ENCODE assay signal across 20 mouse cellular contexts in genomic region chr6:24635814-24636213, GRCm38 (mm10). TPM values are rescaled to one million over a fixed set of nuclear protein-coding genes. Genes with fewer than 3 reads are reported as not detected.
DNase-seq lines count a peak whose midpoint lies in the region; ATAC-seq and TF ChIP-seq lines count a peak whose summit lies in the region.
"Had no signal": no experiment of that assay in that cellular context is flagged by ENCODE, and none has a peak within 500 bp of the region (broad histone marks: within the 10 kb centered on the region; RNA-seq: fewer than 3 reads in every experiment).

No protein-coding gene starts in this region.

- no peak for TF ChIP-seq EP300 in heart, adult 2 months (IDR thresholded peaks at IDR 0.05; ENCODE audit: insufficient read depth, low read depth, low read length)
- TF ChIP-seq EP300 in stomach, postnatal 0 days (optimal IDR thresholded peaks at IDR 0.05): no peak

- no peak overlapping the region for H3K27ac ChIP-seq in heart, adult 2 months
- no peak overlapping the region for H3K27ac ChIP-seq in layer of hippocampus, adult 2 months
- no peak overlapping the region for H3K27ac ChIP-seq in midbrain, postnatal 0 days (ENCODE audit: low read depth, low read length)
- no peak overlapping the region for H3K27ac ChIP-seq in midbrain, embryonic 15.5 days
- no peak overlapping the region for H3K27ac ChIP-seq in stomach, postnatal 0 days (replicated peaks)
- H3K27ac ChIP-seq: embryonic facial prominence, embryonic 10.5 days; macrophage had no signal

- H3K9me3 ChIP-seq in midbrain, postnatal 0 days (ENCODE audit: low read length): no peaks in the 10 kb centered on the region
- H3K9me3 ChIP-seq in midbrain, embryonic 15.5 days: no peaks in the 10 kb centered on the region
- H3K9me3 ChIP-seq in stomach, postnatal 0 days (ENCODE audit: control insufficient read depth, low read length): no peaks in the 10 kb centered on the region
- H3K9me3 ChIP-seq: embryonic facial prominence, embryonic 10.5 days had no signal

- no peak overlapping the region for H3K9ac ChIP-seq in heart, adult 2 months (ENCODE audit: low read depth, low read length)
- no peak overlapping the region for H3K9ac ChIP-seq in midbrain, postnatal 0 days (replicated peaks; ENCODE audit: low read length, poor library complexity, severe bottlenecking)
- H3K9ac ChIP-seq in midbrain, embryonic 15.5 days: no peak overlapping the region
- no peak overlapping the region for H3K9ac ChIP-seq in stomach, postnatal 0 days (ENCODE audit: low read length)

- no peak overlapping the region for H3K4me2 ChIP-seq in midbrain, postnatal 0 days (ENCODE audit: low read depth, low read length, poor library complexity, severe bottlenecking)
- H3K4me2 ChIP-seq in midbrain, embryonic 15.5 days: no peak overlapping the region
- H3K4me2 ChIP-seq in stomach, postnatal 0 days (replicated peaks; ENCODE audit: low read depth): no peak overlapping the region

- no peaks in the 10 kb centered on the region for H3K27me3 ChIP-seq in heart, adult 2 months (ENCODE audit: control insufficient read depth, insufficient read depth, low read length)
- H3K27me3 ChIP-seq in midbrain, postnatal 0 days (ENCODE audit: insufficient read depth, low read length): no peaks in the 10 kb centered on the region
- no peaks in the 10 kb centered on the region for H3K27me3 ChIP-seq in midbrain, embryonic 15.5 days (replicated peaks)
- no peaks in the 10 kb centered on the region for H3K27me3 ChIP-seq in stomach, postnatal 0 days (ENCODE audit: control insufficient read depth, insufficient read depth, low read length)

- 69% methylated on average over 2 of the region's 2 CpGs for WGBS in heart, adult 2 months
- 86% methylated on average over 2 of the region's 2 CpGs for WGBS in midbrain, postnatal 0 days
- 92% methylated on average over 2 of the region's 2 CpGs for WGBS in midbrain, embryonic 15.5 days
- 70% methylated on average over 2 of the region's 2 CpGs for WGBS in stomach, postnatal 0 days

- no peak for TF ChIP-seq POLR2A in heart, adult 2 months (IDR thresholded peaks at IDR 0.05; ENCODE audit: insufficient read depth, low read depth, low read length)

- H3K4me1 ChIP-seq in heart, adult 2 months (ENCODE audit: control insufficient read depth, insufficient read depth, low read length): peaks cover 9% of the 10 kb centered on the region
- no peaks in the 10 kb centered on the region for H3K4me1 ChIP-seq in midbrain, postnatal 0 days (ENCODE audit: insufficient read depth, low read length)
- H3K4me1 ChIP-seq in midbrain, embryonic 15.5 days: no peaks in the 10 kb centered on the region
- H3K4me1 ChIP-seq in stomach, postnatal 0 days (replicated peaks; ENCODE audit: control insufficient read depth, insufficient read depth): no peaks in the 10 kb centered on the region
- H3K4me1 ChIP-seq: embryonic facial prominence, embryonic 10.5 days had no signal

- H3K36me3 ChIP-seq in heart, adult 2 months (ENCODE audit: control insufficient read depth, insufficient read depth, low read length): peaks cover 7% of the 10 kb centered on the region
- H3K36me3 ChIP-seq in midbrain, postnatal 0 days (ENCODE audit: insufficient read depth, low read length): no peaks in the 10 kb centered on the region
- no peaks in the 10 kb centered on the region for H3K36me3 ChIP-seq in midbrain, embryonic 15.5 days (replicated peaks)
- H3K36me3 ChIP-seq in stomach, postnatal 0 days (ENCODE audit: control insufficient read depth, insufficient read depth, low read length): peaks cover 8% of the 10 kb centered on the region; the same call in 1 of the 2 replicates

- H3K4me3 ChIP-seq in heart, adult 2 months: no peak overlapping the region
- H3K4me3 ChIP-seq in layer of hippocampus, adult 2 months: no peak overlapping the region
- no peak overlapping the region for H3K4me3 ChIP-seq in midbrain, postnatal 0 days (ENCODE audit: low read depth, low read length)
- H3K4me3 ChIP-seq in midbrain, embryonic 15.5 days: no peak overlapping the region
- no peak overlapping the region for H3K4me3 ChIP-seq in stomach, postnatal 0 days (ENCODE audit: low read depth, low read length)
- H3K4me3 ChIP-seq: embryonic facial prominence, embryonic 10.5 days; erythroblast, embryonic 14.5 days had no signal

- no peak for DNase-seq in heart, adult 2 months
- DNase-seq in heart, postnatal 25 days (ENCODE audit: low spot score): no peak
- DNase-seq in layer of hippocampus, adult 2 months (ENCODE audit: low spot score in 2 of 2): no peak
- DNase-seq in layer of hippocampus, postnatal 36 days: no peak
- DNase-seq in midbrain, postnatal 0 days (ENCODE audit: low spot score): peak; percentile 16
- DNase-seq in stomach, postnatal 0 days (ENCODE audit: low spot score): no peak
- DNase-seq in yolk sac, embryonic 10.5 days (ENCODE audit: low spot score): no peak
- DNase-seq: cerebellum, adult 11-12 months; cerebellum, postnatal 36 days; heart, postnatal 14 days; midbrain, embryonic 14.5 days; thymus, postnatal 4 days had no signal

- intact Hi-C loops in heart, adult 2 months (cut with DNase I): no loop called here
- intact Hi-C loops in heart, postnatal 25 days (cut with DNase I): no loop called here

- peaks cover 4% of the 10 kb centered on the region for H3K79me2 ChIP-seq in heart, adult 2 months (replicated peaks; ENCODE audit: control insufficient read depth, insufficient read depth, low read length)

- TF ChIP-seq CTCF in heart, adult 2 months (IDR thresholded peaks at IDR 0.05): peak; percentile 51
- peak; percentile 61 for TF ChIP-seq CTCF in layer of hippocampus, adult 2 months (conservative IDR thresholded peaks at IDR 0.05)
- peak; percentile 25; the same call in 1 of the 2 replicates for TF ChIP-seq CTCF in midbrain, postnatal 0 days (IDR thresholded peaks at IDR 0.05)
- peak; percentile 55 for TF ChIP-seq CTCF in stomach, postnatal 0 days (IDR thresholded peaks at IDR 0.05; ENCODE audit: low read depth)

- ATAC-seq in midbrain, postnatal 0 days (ENCODE audit: low FRiP score): no peak
- no peak for ATAC-seq in midbrain, embryonic 15.5 days (replicated peaks)
- no peak for ATAC-seq in stomach, postnatal 0 days (ENCODE audit: low FRiP score, low TSS enrichment)

RNA-seq across cellular contexts. Expression of gene Wasl, which starts 29.0 kb away (rescaled TPM):
- total RNA-seq in heart, adult 2 months (2021): 10 to 100 TPM; 27.8 to 28.3 TPM
- polyA plus RNA-seq in heart, adult 2 months (2012; rRNA removed): 11.5 and 13.9 TPM in 2 replicates
- 10 to 100 TPM; 25.5 to 35.8 TPM for total RNA-seq in heart, postnatal 25 days (2021)
- 100 to 1,000 TPM; 139 to 150 TPM for total RNA-seq in layer of hippocampus, adult 2 months (2021)
- 100 to 1,000 TPM; 147 to 150 TPM for total RNA-seq in layer of hippocampus, postnatal 36 days (2021)
- 21.4 and 26.2 TPM in 2 replicates for total RNA-seq in midbrain, postnatal 0 days (2014; rRNA removed)
- polyA plus RNA-seq in midbrain, postnatal 0 days (2015; fragmentation: Nextera tagmentation; extraction: Ambion mirVana): 46.8 and 55.2 TPM in 2 replicates
- polyA plus RNA-seq in midbrain, embryonic 15.5 days (2015; fragmentation: Nextera tagmentation; extraction: Ambion mirVana): 65.6 and 69.7 TPM in 2 replicates
- 73.5 and 80.9 TPM in 2 replicates for polyA plus RNA-seq in stomach, postnatal 0 days (2015; fragmentation: Nextera tagmentation; extraction: Ambion mirVana)

RNA-seq across cellular contexts. Expression of gene Lmod2, which starts 38.3 kb away (rescaled TPM):
- 100 to 1,000 TPM; 691 to 757 TPM for total RNA-seq in heart, adult 2 months (2021)
- polyA plus RNA-seq in heart, adult 2 months (2012; rRNA removed): 191 and 268 TPM in 2 replicates
- 100 to 1,000 TPM; 681 to 701 TPM for total RNA-seq in heart, postnatal 25 days (2021)
- total RNA-seq in layer of hippocampus, adult 2 months (2021): not detected
- total RNA-seq in layer of hippocampus, postnatal 36 days (2021): not detected
- total RNA-seq in midbrain, postnatal 0 days (2014; rRNA removed): not detected in 2 replicates
- not detected in 2 replicates for polyA plus RNA-seq in midbrain, postnatal 0 days (2015; fragmentation: Nextera tagmentation; extraction: Ambion mirVana)
- not detected in 2 replicates for polyA plus RNA-seq in midbrain, embryonic 15.5 days (2015; fragmentation: Nextera tagmentation; extraction: Ambion mirVana)
- polyA plus RNA-seq in stomach, postnatal 0 days (2015; fragmentation: Nextera tagmentation; extraction: Ambion mirVana): 0.10 TPM in 1 of 2 replicates, not detected in the other
- total RNA-seq: left cerebral cortex, adult 18-20 months had no signal
- polyA plus RNA-seq: embryonic facial prominence, embryonic 10.5 days; erythroblast, embryonic 14.5 days; large intestine, adult 2 months; limb, embryonic 11.5 days; macrophage; midbrain, embryonic 14.5 days; testis, adult 2 months had no signal

Comparison
In these comparisons a context has a peak if more than half of its experiments do, and no peak if none do; other contexts are left out.
1. RNA of gene Lmod2, which starts 38.3 kb away (total RNA-seq): 691 to 757 TPM in heart, adult 2 months and 681 to 701 TPM in heart, postnatal 25 days; not detected in layer of hippocampus, adult 2 months, not detected in layer of hippocampus, postnatal 36 days and not detected in midbrain, postnatal 0 days; every median in the first group is over 100 times any median in the second.
2. Peak in every context shown above with its lines, with median percentiles within 50 percentile points of each other: CTCF ChIP-seq.